Mouse (Mus musculus) liver, embryonic 14 days (tissue): ENCODE results near the gene Trim54. TPM values are rescaled to one million over a fixed set of nuclear protein-coding genes. Genes with fewer than 3 reads are reported as not detected.

Experiments
- polyA plus RNA-seq: library from polyadenylated mRNA; depleted of rRNA; stranded (reverse); fragments of >200 nt; gene quantifications from 2 replicates; pipeline ENCODE4 v1.2.3, GENCODE M21; 2012; rRNA removed

The Trim54 gene
- polyA plus RNA-seq: 0.31 TPM in 1 of 2 replicates, not detected in the other

DNA sequence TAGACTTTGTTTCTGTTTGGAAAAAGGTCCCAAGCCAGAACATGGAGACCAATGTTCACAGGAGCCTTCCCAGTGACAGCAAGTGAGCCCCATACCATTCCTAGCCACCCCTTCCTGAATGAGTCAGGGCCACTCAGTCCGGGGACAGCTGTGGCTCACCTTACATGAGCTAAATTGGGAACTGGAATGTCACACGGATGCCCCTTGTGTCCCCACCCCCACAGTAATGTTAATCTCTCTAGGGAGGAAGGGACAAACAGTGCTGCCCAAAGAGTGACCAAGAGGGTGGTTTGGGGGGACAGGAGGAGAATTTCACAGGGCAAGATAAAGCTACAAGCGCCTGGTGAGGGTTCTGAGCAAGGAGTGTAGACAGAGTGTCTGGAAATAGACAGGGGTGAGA is at the start of gene Trim54:
Gene Trim54, plus strand, starts transcription at position 359 of the 400 bp plus-strand sequence.

DNA sequence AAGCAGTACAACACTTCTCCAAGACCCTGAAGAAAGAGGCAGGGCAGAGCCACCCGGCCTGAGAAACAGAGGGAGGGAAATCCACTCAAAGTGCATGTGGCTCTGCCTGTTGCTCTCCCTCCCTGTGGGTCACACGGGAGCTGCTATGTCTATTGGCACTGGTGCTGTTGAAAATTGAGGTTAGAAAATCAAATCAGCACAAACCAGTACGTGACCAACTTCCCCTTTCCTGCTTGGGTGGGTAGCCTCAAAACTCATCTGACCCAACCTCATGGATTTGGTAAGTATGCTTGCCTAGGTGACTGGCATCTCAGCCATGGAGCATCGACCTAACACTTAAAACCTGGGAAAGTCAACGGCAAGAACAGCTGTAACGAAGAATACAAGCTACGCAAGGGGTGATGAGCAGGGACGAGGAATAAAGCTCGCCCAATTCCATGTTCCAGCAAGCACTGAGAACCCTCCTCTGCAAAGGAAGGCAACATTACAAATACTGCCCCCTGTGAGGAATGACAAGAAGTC is 10.6 kb upstream of the Trim54 start, which contains the start of gene Dnajc5g:
Gene Dnajc5g, plus strand, starts transcription at position 472 of the 522 bp plus-strand sequence.

DNA sequence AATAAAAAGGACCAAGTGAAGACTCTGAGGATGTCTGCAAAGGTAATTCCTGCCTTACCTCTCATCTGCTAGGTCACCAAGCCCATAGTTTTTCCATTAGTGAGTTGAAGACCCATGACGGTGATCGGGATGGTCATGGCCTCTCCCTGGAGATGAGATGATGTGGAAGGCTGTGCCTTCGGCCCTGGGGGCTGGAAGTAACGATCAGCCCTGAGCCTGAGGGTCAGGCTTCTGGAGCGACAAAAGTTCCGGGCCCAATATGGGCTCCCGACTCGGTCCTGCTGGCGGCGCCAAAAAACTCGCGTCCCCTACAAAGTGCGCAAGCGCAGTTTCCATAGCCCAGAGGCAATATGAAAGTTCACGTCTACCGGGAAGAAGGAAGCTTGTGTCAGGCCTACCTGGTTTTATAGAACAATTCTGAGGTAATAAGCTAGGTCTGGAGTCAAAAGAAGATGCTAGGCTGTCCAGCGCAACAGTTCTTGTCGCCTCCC is 8.5 kb upstream of the Trim54 start, which contains the start of gene Slc30a3:
Gene Slc30a3, minus strand, starts transcription at position 238 of the 491 bp plus-strand sequence.

DNA sequence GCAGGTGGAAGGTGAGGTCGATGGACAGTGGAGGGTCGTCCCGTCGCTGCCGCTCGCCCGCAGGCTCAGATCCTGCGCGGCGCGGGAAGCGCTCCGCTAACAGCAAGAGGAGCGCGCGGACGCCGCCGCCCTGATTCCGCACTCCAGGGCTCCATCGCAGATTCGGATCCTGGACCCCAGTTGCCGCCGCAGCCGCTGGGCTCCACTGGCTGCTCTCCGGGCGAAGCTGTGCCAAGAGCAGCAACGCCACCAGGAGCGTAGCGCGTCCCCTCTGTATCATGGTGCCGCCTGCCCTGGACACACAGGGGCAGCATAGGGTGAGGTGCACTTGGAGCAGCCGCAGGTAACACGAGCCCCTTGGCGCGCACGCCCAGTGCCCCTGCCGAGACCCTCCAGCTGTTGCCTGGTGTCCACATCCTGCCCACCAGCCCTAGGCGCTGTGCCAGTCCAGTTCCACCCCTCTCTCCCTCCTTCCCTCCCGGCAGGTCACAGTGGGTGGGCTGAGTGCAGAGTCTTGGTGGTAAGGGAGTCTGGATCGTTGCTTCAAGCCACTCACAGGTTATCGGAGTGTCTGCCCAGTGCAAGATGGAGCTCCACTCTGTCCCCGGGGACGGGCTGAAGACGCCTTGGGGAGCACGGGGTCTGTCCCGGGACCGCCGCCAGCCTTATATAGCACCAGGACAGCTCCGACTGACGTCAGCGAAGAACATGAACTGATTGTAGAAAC is 21.9 kb downstream of the Trim54 start, which contains the start of gene Ucn:
Gene Ucn, minus strand, starts transcription at position 589 of the 727 bp plus-strand sequence.

DNA sequence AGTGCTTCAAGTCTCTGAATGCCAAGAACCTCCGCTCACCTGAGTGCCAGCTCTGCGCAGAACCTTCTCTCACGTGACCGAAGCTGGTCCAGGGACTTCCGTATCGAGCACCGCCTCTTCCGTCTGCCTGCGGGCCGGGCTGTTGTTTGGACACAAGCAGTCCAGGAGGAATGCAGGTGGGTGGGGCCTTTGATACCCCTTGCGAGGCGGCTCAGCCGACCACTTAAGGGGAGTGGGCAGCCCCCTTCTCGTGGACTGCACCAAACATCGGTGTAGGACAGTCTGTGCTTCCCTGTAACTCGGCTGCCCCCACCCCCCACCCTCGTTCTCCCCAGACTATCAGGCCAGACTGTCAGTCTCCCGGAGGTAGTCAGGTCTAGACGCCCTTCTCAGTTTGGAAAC is 37.6 kb downstream of the Trim54 start, which contains the start of gene Mpv17:
Gene Mpv17, minus strand, starts transcription at position 100 of the 402 bp plus-strand sequence.

DNA sequence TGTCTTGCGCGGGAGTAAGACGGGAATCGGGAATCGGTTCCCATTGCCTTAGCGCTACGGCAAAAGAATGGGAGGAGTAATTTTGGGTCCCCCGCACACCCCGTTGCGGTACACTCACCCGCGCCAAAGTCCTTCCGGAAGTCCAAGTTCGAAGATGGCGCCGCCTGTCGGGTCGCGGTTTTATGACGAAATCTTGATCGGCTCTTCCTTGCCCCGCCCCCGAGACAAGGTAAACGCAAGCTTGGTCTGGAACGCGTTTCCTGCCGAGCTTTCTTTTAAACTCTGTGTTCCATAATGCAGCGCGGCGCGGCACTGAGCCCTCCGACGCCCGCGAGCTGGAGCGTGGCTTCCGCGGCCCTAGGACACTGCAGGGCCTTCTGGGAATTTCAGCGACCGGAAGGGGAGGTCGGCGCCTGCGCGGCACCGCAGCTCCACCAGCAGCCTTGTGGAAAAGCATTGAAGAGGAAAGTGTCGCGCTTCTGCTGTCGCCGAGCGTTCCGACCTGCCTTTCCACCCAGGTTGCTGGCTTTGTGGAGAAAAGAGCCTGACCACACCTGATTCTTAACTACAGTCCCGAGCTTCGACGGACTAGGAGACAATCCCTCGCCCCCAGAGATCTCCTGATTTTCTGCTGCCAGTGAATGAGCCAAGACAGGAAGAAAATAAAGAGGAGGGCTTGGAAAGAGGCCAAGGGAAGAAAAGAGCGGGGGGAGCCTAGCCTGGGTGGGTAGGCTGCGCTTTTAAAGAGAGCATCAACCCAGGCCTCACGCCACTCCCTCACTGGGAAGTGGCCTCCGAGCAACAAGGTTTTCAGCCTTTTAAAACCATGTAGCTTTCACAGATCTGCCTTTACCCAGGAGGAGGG is 63.5 kb downstream of the Trim54 start, which contains the start of the genes Gm29609 and Gtf3c2:
Gene Gm29609, minus strand, starts transcription at position 146 of the 865 bp plus-strand sequence.
Gene Gtf3c2, minus strand, starts transcription at position 379 of the 865 bp plus-strand sequence.

Other genes with a start within 250 kb of the Trim54 start
- 18.7 and 23.0 TPM in 2 replicates for gene Tmem214, start 248.7 kb upstream of the Trim54 start, polyA plus RNA-seq
- 3.8 and 4.8 TPM in 2 replicates for gene Agbl5, start 228.0 kb upstream of the Trim54 start, polyA plus RNA-seq
- 203 and 205 TPM in 2 replicates for gene Ost4, start 208.9 kb upstream of the Trim54 start, polyA plus RNA-seq
- gene Emilin1, start 203.3 kb upstream of the Trim54 start, polyA plus RNA-seq: 18.7 and 19.4 TPM in 2 replicates
- 32.0 and 33.2 TPM in 2 replicates for gene Khk, start 195.3 kb upstream of the Trim54 start, polyA plus RNA-seq
- gene Cgref1, start 171.1 kb upstream of the Trim54 start, polyA plus RNA-seq: 4.2 and 4.3 TPM in 2 replicates
- gene Preb, start 156.4 kb upstream of the Trim54 start, polyA plus RNA-seq: 81.6 and 91.4 TPM in 2 replicates
- 0.01 and 0.03 TPM in 2 replicates for gene Tcf23, start 148.1 kb upstream of the Trim54 start, polyA plus RNA-seq
- 26.4 and 31.3 TPM in 2 replicates for gene Atraid, start 68.4 kb upstream of the Trim54 start, polyA plus RNA-seq
- 4.0 and 4.7 TPM in 2 replicates for gene Slc5a6, start 67.8 kb upstream of the Trim54 start, polyA plus RNA-seq
- 16.6 and 19.0 TPM in 2 replicates for gene Cad, start 61.9 kb upstream of the Trim54 start, polyA plus RNA-seq
- not detected in 2 replicates for gene Dnajc5g, start 10.4 kb upstream of the Trim54 start, polyA plus RNA-seq
- gene Slc30a3, start 8.5 kb upstream of the Trim54 start, polyA plus RNA-seq: 0.26 and 0.36 TPM in 2 replicates
- gene Ucn, start 22.1 kb downstream of the Trim54 start, polyA plus RNA-seq: not detected in 2 replicates
- 13.6 and 16.9 TPM in 2 replicates for gene Mpv17, start 37.5 kb downstream of the Trim54 start, polyA plus RNA-seq
- gene Gm29609, start 63.2 kb downstream of the Trim54 start, polyA plus RNA-seq: 0.66 and 0.67 TPM in 2 replicates
- gene Gtf3c2, start 63.4 kb downstream of the Trim54 start, polyA plus RNA-seq: 27.1 and 34.5 TPM in 2 replicates
- 21.9 and 25.8 TPM in 2 replicates for gene Snx17, start 76.5 kb downstream of the Trim54 start, polyA plus RNA-seq
- gene Eif2b4, start 76.7 kb downstream of the Trim54 start, polyA plus RNA-seq: 28.7 and 31.5 TPM in 2 replicates
- gene Zfp513, start 85.6 kb downstream of the Trim54 start, polyA plus RNA-seq: 7.7 and 8.9 TPM in 2 replicates
- 123 and 129 TPM in 2 replicates for gene Ppm1g, start 104.0 kb downstream of the Trim54 start, polyA plus RNA-seq
- gene Nrbp1, start 124.2 kb downstream of the Trim54 start, polyA plus RNA-seq: 27.8 and 31.3 TPM in 2 replicates
- gene Gm9970, start 124.5 kb downstream of the Trim54 start, polyA plus RNA-seq: not detected in 2 replicates
- gene Krtcap3, start 135.0 kb downstream of the Trim54 start, polyA plus RNA-seq: 3.9 and 4.7 TPM in 2 replicates
- 3.4 and 3.7 TPM in 2 replicates for gene Ift172, start 174.4 kb downstream of the Trim54 start, polyA plus RNA-seq
- gene Fndc4, start 179.4 kb downstream of the Trim54 start, polyA plus RNA-seq: 4.5 and 5.1 TPM in 2 replicates
- 15.1 and 17.6 TPM in 2 replicates for gene Gckr, start 180.7 kb downstream of the Trim54 start, polyA plus RNA-seq